Mouse (Mus musculus) liver, embryonic 12.5 days (tissue): Measurements from ENCODE around the gene Nab1. TPM values are rescaled to one million over a fixed set of nuclear protein-coding genes. Genes with fewer than 3 reads are reported as not detected.

ENCODE experiments used
- ATAC-seq: fragments of 200-750 bp; cut with Nextera tagmentation; 2 replicates; pipeline ENCODE4 v1.8.0; 2017; ENCODE audit warnings: moderate number of reproducible peaks, mild to moderate bottlenecking, moderate library complexity
- H3K27ac ChIP-seq: fragments of 300-500 bp; sonication (generic); 2 replicates; pipeline ENCODE4 v1.5.1; 2016; ENCODE audit warnings: mild to moderate bottlenecking
- H3K27me3 ChIP-seq: fragments of 300-500 bp; sonication (generic); replicated peaks from 2 replicates; pipeline ENCODE4 v1.6.1; 2016; ENCODE audit warnings: mild to moderate bottlenecking, moderate library complexity
- H3K36me3 ChIP-seq: fragments of 300-500 bp; sonication (generic); 2 replicates; pipeline ENCODE4 v1.6.1; 2016; ENCODE audit warnings: mild to moderate bottlenecking, moderate library complexity
- H3K4me1 ChIP-seq: fragments of 300-500 bp; sonication (generic); 2 replicates; pipeline ENCODE4 v1.6.1; 2016
- H3K4me2 ChIP-seq: fragments of 300-500 bp; sonication (generic); 2 replicates; pipeline ENCODE4 v1.6.1; 2016; ENCODE audit warnings: mild to moderate bottlenecking, moderate library complexity
- H3K4me3 ChIP-seq: fragments of 300-500 bp; sonication (generic); 2 replicates; pipeline ENCODE4 v1.5.1; 2016; ENCODE audit warnings: mild to moderate bottlenecking, moderate library complexity
- H3K9ac ChIP-seq: fragments of 300-500 bp; sonication (generic); 2 replicates; pipeline ENCODE4 v1.6.1; 2016; ENCODE audit warnings: mild to moderate bottlenecking, moderate library complexity
- H3K9me3 ChIP-seq: fragments of 300-500 bp; sonication (generic); replicated peaks from 2 replicates; pipeline ENCODE4 v1.6.1; 2016; ENCODE audit warnings: mild to moderate bottlenecking, moderate library complexity
- WGBS: fragments of 180-500 bp; shearing (Covaris S2); methylation state at CpG from one replicate; pipeline ENCODE4 v1.1.7; 2016; ENCODE audit not compliant: insufficient replicate concordance; 5-methylcytosine and 5-hydroxymethylcytosine counted together
- polyA plus RNA-seq: library from polyadenylated mRNA; unstranded; fragments of >200 nt; fragmentation: Nextera tagmentation; extraction: Ambion mirVana; gene quantifications from 2 replicates; pipeline ENCODE4 v1.2.1, GENCODE M21; 2016

Gene Nab1
- polyA plus RNA-seq, 1 experiment from 2014 or later = 18.0 TPM

GRCm38 (mm10) chr1:52427841-52428464 lies 72.5 kb downstream of the Nab1 start:
- Histone ChIP-seq H3K36me3 (no peaks in the 10 kb centered on the region), H3K27me3 (no peaks in the 10 kb centered on the region), H3K9ac (no peak overlapping the region), H3K4me1 (no peaks in the 10 kb centered on the region), H3K9me3 (no peaks in the 10 kb centered on the region), H3K27ac (no peak overlapping the region), H3K4me3 (no peak overlapping the region), H3K4me2 (no peak overlapping the region)
- ATAC-seq = no peak
- 47% methylated on average over 2 of the region's 2 CpGs for WGBS

GRCm38 (mm10) chr1:52423846-52424245 lies 76.6 kb downstream of the Nab1 start:
- Histone ChIP-seq H3K9me3 (no peaks in the 10 kb centered on the region), H3K4me3 (no peak overlapping the region), H3K27me3 (no peaks in the 10 kb centered on the region), H3K9ac (no peak overlapping the region), H3K4me1 (no peaks in the 10 kb centered on the region), H3K36me3 (no peaks in the 10 kb centered on the region), H3K27ac (no peak overlapping the region), H3K4me2 (no peak overlapping the region)
- ATAC-seq = no peak
- 64% methylated on average over 1 of the region's 1 CpGs for WGBS

- 52% methylated on average over 2 of the region's 2 CpGs for WGBS
Measured at GRCm38 (mm10) chr1:52423057-52423456, 77.4 kb downstream of the Nab1 start.

GRCm38 (mm10) chr1:52422137-52422536 lies 78.3 kb downstream of the Nab1 start:
- Histone ChIP-seq H3K4me1 (no peaks in the 10 kb centered on the region), H3K9me3 (no peaks in the 10 kb centered on the region), H3K27me3 (no peaks in the 10 kb centered on the region), H3K4me2 (no peak overlapping the region), H3K4me3 (no peak overlapping the region), H3K36me3 (no peaks in the 10 kb centered on the region), H3K9ac (no peak overlapping the region), H3K27ac (no peak overlapping the region)
- 58% methylated on average over 3 of the region's 3 CpGs for WGBS
- no peak for ATAC-seq

More at GRCm38 (mm10) chr1:52423057-52423456, 77.4 kb downstream of the Nab1 start:
- ATAC-seq = no peak
- no peaks in the 10 kb centered on the region for H3K9me3 ChIP-seq
- no peak overlapping the region for H3K27ac ChIP-seq
- H3K4me3 ChIP-seq = no peak overlapping the region
- H3K4me2 ChIP-seq = no peak overlapping the region
- no peaks in the 10 kb centered on the region for H3K4me1 ChIP-seq
- no peak overlapping the region for H3K9ac ChIP-seq
- no peaks in the 10 kb centered on the region for H3K36me3 ChIP-seq
- H3K27me3 ChIP-seq = no peaks in the 10 kb centered on the region

GRCm38 (mm10) chr1:52421623-52422022 lies 78.9 kb downstream of the Nab1 start:
- no peak overlapping the region for H3K27ac ChIP-seq
- no peak overlapping the region for H3K9ac ChIP-seq
- H3K36me3 ChIP-seq = no peaks in the 10 kb centered on the region
- ATAC-seq = no peak
- no peaks in the 10 kb centered on the region for H3K9me3 ChIP-seq
- H3K27me3 ChIP-seq = no peaks in the 10 kb centered on the region
- H3K4me3 ChIP-seq = no peak overlapping the region
- no peak overlapping the region for H3K4me2 ChIP-seq
- no peaks in the 10 kb centered on the region for H3K4me1 ChIP-seq

GRCm38 (mm10) chr1:52419088-52419819 lies 81.2 kb downstream of the Nab1 start:
- no peak overlapping the region for H3K4me3 ChIP-seq
- H3K27ac ChIP-seq = no peak overlapping the region
- no peak for ATAC-seq
- no peak overlapping the region for H3K9ac ChIP-seq
- no peaks in the 10 kb centered on the region for H3K4me1 ChIP-seq
- no peak overlapping the region for H3K4me2 ChIP-seq
- H3K36me3 ChIP-seq = no peaks in the 10 kb centered on the region
- no peaks in the 10 kb centered on the region for H3K9me3 ChIP-seq
- WGBS = 68% methylated on average over 7 of the region's 7 CpGs
- H3K27me3 ChIP-seq = no peaks in the 10 kb centered on the region

Other genes with a start within 250 kb of the Nab1 start
- gene Nemp2, start 130.0 kb upstream of the Nab1 start, polyA plus RNA-seq = 2.8 and 3.4 TPM in 2 replicates
- gene Mfsd6, start 226.8 kb upstream of the Nab1 start, polyA plus RNA-seq = 0.25 and 0.59 TPM in 2 replicates